Mouse (Mus musculus) spleen, adult 2 months (tissue): Measurements from ENCODE around the gene Fau. TPM values are rescaled to one million over a fixed set of nuclear protein-coding genes. Genes with fewer than 3 reads are reported as not detected.

Experiments used
- DNase-seq, 2 experiments: peaks; one replicate each; pipeline versions ENCODE4 v3.0.0 to v3.0.0-alpha.2; 2012 to 2021; ENCODE audit warnings: low spot score in 2 of 2, low read depth in 1 of 2
- H3K27ac ChIP-seq: fragments of 200-500 bp; 2 replicates; pipeline ENCODE4 v1.5.1; 2012; ENCODE audit warnings: low read length, inconsistent platforms; ENCODE audit not compliant: insufficient read depth
- H3K27me3 ChIP-seq: fragments of 200-500 bp; 2 replicates; pipeline ENCODE4 v1.6.1; 2012; ENCODE audit warnings: mild to moderate bottlenecking, moderate library complexity, low read length, inconsistent platforms; ENCODE audit not compliant: control insufficient read depth, insufficient read depth
- H3K36me3 ChIP-seq: fragments of 200-500 bp; 2 replicates; pipeline ENCODE4 v1.6.1; 2012; ENCODE audit warnings: mild to moderate bottlenecking, low read length, inconsistent platforms; ENCODE audit not compliant: control insufficient read depth, insufficient read depth
- H3K4me1 ChIP-seq: fragments of 200-500 bp; 2 replicates; pipeline ENCODE4 v1.6.1; 2011; ENCODE audit warnings: inconsistent platforms; ENCODE audit not compliant: control insufficient read depth, insufficient read depth, insufficient read length
- H3K4me3 ChIP-seq: fragments of 200-500 bp; 2 replicates; pipeline ENCODE4 v1.5.1; 2011; ENCODE audit warnings: mild to moderate bottlenecking, inconsistent platforms; ENCODE audit not compliant: insufficient read depth, insufficient read length; ENCODE audit errors: extremely low read depth
- CTCF ChIP-seq: fragments of 200-500 bp; IDR thresholded peaks from 2 replicates; pipeline ENCODE4 v1.5.1; 2011; ENCODE audit warnings: mild to moderate bottlenecking, inconsistent platforms; ENCODE audit not compliant: insufficient read depth, insufficient read length, insufficient replicate concordance; ENCODE audit errors: extremely low read depth
- POLR2A ChIP-seq: fragments of 200-500 bp; IDR thresholded peaks from 2 replicates; pipeline ENCODE4 v1.6.1; 2011; ENCODE audit warnings: low read depth, low read length, inconsistent platforms
- WGBS: fragments of 180-500 bp; shearing (Covaris S2); methylation state at CpG from one replicate; pipeline ENCODE4 v1.1.7; 2018; 5-methylcytosine and 5-hydroxymethylcytosine counted together
- polyA plus RNA-seq: library from polyadenylated mRNA; depleted of rRNA; stranded (reverse); fragments of >200 nt; gene quantifications from 2 replicates; pipeline ENCODE4 v1.2.3, GENCODE M21; 2012

The Fau gene
- polyA plus RNA-seq, 1 experiment, result 1,884 TPM

GRCm38 (mm10) chr19:6070571-6071250 is 13.1 kb downstream of the Fau start:
- 90% methylated on average over 31 of the region's 31 CpGs for WGBS
- Histone ChIP-seq H3K4me1 (peaks cover 7% of the 10 kb centered on the region), H3K36me3 (peaks cover 11% of the 10 kb centered on the region), H3K27ac (peak overlapping the region; percentile 68), H3K4me3 (no peak overlapping the region; the same call in 1 of the 2 replicates), H3K27me3 (no peaks in the 10 kb centered on the region)
- no peak for DNase-seq
- TF ChIP-seq CTCF, result no peak

DNA sequence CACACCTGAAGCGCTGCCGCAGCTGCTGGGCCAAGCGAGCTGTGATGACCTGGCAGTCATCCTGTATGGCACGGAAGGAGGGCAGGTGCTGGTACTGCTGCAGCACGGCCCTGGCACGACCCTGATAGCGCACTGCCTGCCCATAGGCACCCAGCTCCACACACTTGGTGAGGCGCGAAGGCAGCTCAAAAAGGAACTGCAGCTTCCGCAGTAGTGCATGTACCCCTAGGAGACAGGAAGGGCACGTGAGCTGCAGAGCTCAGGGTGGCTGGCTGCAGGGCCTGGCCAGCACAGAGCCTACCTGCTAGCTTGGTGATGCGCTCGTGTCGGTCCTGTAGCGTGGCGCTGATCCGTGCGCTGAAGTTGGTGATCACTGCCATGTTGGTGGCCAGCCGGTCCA is 13.6 kb downstream of the Fau start:
- no peak for TF ChIP-seq CTCF
- H3K27ac ChIP-seq, result peak overlapping the region; percentile 68
- peaks cover 11% of the 10 kb centered on the region for H3K36me3 ChIP-seq
- H3K27me3 ChIP-seq, result no peaks in the 10 kb centered on the region
- DNase-seq, result no peak
- H3K4me3 ChIP-seq, result no peak overlapping the region; the same call in 1 of the 2 replicates
- peaks cover 9% of the 10 kb centered on the region for H3K4me1 ChIP-seq
- 79% methylated on average over 19 of the region's 19 CpGs for WGBS

GRCm38 (mm10) chr19:6073889-6074288 is 16.2 kb downstream of the Fau start:
- peaks cover 11% of the 10 kb centered on the region for H3K36me3 ChIP-seq
- WGBS, result 80% methylated on average over 5 of the region's 5 CpGs
- peak overlapping the region; percentile 11; the same call in 1 of the 2 replicates for H3K27ac ChIP-seq
- no peak overlapping the region for H3K4me3 ChIP-seq
- no peak for TF ChIP-seq CTCF
- no peak for DNase-seq
- peaks cover 7% of the 10 kb centered on the region for H3K4me1 ChIP-seq
- H3K27me3 ChIP-seq, result no peaks in the 10 kb centered on the region

DNA sequence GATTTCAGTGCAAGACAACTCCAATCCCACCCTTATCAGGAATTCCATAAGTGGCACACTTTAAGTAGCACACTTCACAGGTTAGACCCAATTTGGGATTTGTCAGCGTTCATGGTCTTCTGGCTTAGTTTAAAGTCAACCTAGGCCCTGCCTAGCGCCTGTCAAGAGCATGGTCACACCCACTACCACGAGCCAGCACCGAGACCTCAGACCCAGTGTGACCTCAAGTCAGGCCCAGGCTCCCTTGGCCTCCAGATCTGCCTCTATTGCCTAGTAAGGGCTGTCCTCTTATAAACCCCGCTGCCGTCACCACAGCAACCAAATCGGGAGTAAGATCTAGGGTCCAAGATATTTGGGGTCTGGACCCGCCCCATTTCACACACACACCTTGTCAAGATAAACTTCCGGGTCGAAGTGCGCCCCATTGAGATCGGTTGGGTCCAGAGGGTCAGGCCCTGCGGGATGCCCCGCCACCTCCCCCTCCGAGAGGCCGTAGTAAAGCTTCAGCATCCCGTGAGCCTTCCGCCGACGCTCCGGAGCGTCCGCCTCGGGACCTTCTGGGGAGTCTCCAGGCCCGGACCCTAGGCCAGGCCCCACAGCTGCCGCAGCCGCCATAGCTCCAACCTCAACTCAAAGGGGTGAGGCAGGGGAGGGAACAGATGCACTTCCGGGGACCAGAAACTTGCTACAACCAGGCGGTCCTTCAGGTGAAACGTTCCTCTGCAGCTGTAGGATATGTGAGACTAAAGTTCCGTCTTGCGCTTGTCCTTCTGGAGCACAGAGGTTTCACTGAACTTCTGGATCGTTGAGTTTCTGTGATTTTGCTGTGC is 19.1 kb downstream of the Fau start, which contains the start of gene Vps51:
Vps51 (minus strand) TSS at position 668 of the 830 bp plus-strand sequence.
- H3K27ac ChIP-seq, result peak within 1 kb of the TSS; percentile 81
- peak; percentile 83 to 89 for DNase-seq

DNA sequence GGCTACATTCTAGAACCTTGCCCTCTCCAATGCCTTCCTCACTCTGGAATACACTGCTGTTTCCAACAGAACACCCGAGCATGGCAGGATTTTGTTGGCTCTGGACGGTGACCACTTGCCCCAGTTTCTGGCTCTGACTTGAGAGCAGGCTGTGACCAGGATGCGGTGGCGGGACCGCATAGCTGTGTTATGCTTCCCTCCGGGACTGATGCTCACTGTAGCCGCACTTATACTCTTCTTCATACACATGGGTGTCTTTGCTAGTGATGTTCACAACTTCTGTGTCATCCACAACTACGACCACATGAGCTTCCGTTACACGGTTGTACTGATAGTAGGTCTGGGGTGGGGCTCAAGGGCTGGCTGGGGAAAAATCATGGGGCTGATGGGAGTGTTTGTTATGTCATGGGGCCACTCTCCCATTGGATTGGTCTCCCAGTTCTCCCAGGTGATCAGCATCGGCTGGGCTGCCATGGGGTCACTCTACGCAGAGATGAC is 22.4 kb downstream of the Fau start, which contains the start of gene Tmem262:
Tmem262 (plus strand) TSS at position 51 of the 498 bp plus-strand sequence.
- no peaks in the 10 kb centered on the region for H3K27me3 ChIP-seq
- H3K36me3 ChIP-seq, result peaks cover 16% of the 10 kb centered on the region
- H3K4me1 ChIP-seq, result peaks cover 11% of the 10 kb centered on the region; the same call in 1 of the 2 replicates
- H3K27ac ChIP-seq, result no peak within 1 kb of the TSS
- no peak for DNase-seq
- 91% methylated on average over 12 of the region's 12 CpGs for WGBS
- no peak within 1 kb of the TSS for H3K4me3 ChIP-seq
- TF ChIP-seq CTCF (no peak), POLR2A (no peak)

More for the DNA sequence above, 19.1 kb downstream of the Fau start, which contains the start of gene Vps51:
- peaks cover 12% of the 10 kb centered on the region for H3K36me3 ChIP-seq
- peak within 1 kb of the TSS; percentile 85 for H3K4me3 ChIP-seq
- H3K27me3 ChIP-seq, result no peaks in the 10 kb centered on the region
- 1% methylated on average over 33 of the region's 33 CpGs for WGBS
- TF ChIP-seq CTCF, result no peak
- TF ChIP-seq POLR2A, result no peak
- H3K4me1 ChIP-seq, result peaks cover 7% of the 10 kb centered on the region; the same call in 1 of the 2 replicates

- no peak for DNase-seq
- H3K4me3 ChIP-seq, result no peak within 1 kb of the TSS
- no peaks in the 10 kb centered on the region for H3K27me3 ChIP-seq
- no peak within 1 kb of the TSS for H3K27ac ChIP-seq
- 93% methylated on average over 9 of the region's 9 CpGs for WGBS
- TF ChIP-seq POLR2A (no peak), CTCF (no peak)
- peaks cover 4% of the 10 kb centered on the region; the same call in 1 of the 2 replicates for H3K4me1 ChIP-seq
- H3K36me3 ChIP-seq, result peaks cover 16% of the 10 kb centered on the region
Measured at GRCm38 (mm10) chr19:6082156-6082555, 24.5 kb downstream of the Fau start, which contains the start of gene Gm28374. TSS of gene Gm28374 (minus strand) at chr19:6082256.
